Mouse (Mus musculus): ENCODE measurements around the gene Arhgef1. TPM values are rescaled to one million over a fixed set of nuclear protein-coding genes. Genes with fewer than 3 reads are reported as not detected.
"Not testable (repeated sequence)": the region's sequence is repeated elsewhere in the genome, so short reads cannot be mapped to it uniquely, and the experiment has no call there.

Gene Arhgef1
- polyA plus RNA-seq, 1 experiment = 84.4 TPM

GRCm38 (mm10) chr7:24891241-24892124 is 11.2 kb upstream of the Arhgef1 start:
- Histone ChIP-seq H3K36me3 (ENCODE audit: control insufficient read depth, insufficient read depth) (peaks cover 47% of the 10 kb centered on the region), H3K27me3 (ENCODE audit: control insufficient read depth, insufficient read depth, insufficient read length) (no peaks in the 10 kb centered on the region), H3K4me3 (ENCODE audit: insufficient read depth, poor library complexity, severe bottlenecking) (no peak overlapping the region), H3K79me2 (ENCODE audit: control insufficient read depth, insufficient read depth) (peaks cover 29% of the 10 kb centered on the region), H3K79me3 (ENCODE audit: low read depth) (peaks cover 19% of the 10 kb centered on the region), H3ac (ENCODE audit: control insufficient read depth, insufficient read length, low read depth) (no peak overlapping the region)
- no peak for TF ChIP-seq MYOG (IDR thresholded peaks at IDR 0.05; ENCODE audit: control insufficient read depth, extremely low read depth, insufficient read length)
- TF ChIP-seq FOSL1 (IDR thresholded peaks at IDR 0.05; ENCODE audit: insufficient read depth, low read length, poor library complexity, severe bottlenecking) = no peak
- TF ChIP-seq MAX (IDR thresholded peaks at IDR 0.05) = no peak
- TF ChIP-seq CEBPB (IDR thresholded peaks at IDR 0.05; ENCODE audit: low read depth) = no peak
- no peak for TF ChIP-seq CTCF (IDR thresholded peaks at IDR 0.05; ENCODE audit: control insufficient read depth, insufficient read depth, insufficient read length)
- TF ChIP-seq USF1 (IDR thresholded peaks at IDR 0.05; ENCODE audit: low read depth) = no peak
- no peak for TF ChIP-seq MYOD1 (IDR thresholded peaks at IDR 0.05; ENCODE audit: control insufficient read depth, insufficient read length, low read depth)

GRCm38 (mm10) chr7:24892125-24892583 is 10.6 kb upstream of the Arhgef1 start:
- no peak overlapping the region for H3K4me3 ChIP-seq (ENCODE audit: insufficient read depth, poor library complexity, severe bottlenecking)
- H3K36me3 ChIP-seq (ENCODE audit: control insufficient read depth, insufficient read depth) = peaks cover 41% of the 10 kb centered on the region
- no peaks in the 10 kb centered on the region for H3K27me3 ChIP-seq (ENCODE audit: control insufficient read depth, insufficient read depth, insufficient read length)
- no peak overlapping the region for H3ac ChIP-seq (ENCODE audit: control insufficient read depth, insufficient read length, low read depth)
- TF ChIP-seq MYOD1 (IDR thresholded peaks at IDR 0.05; ENCODE audit: control insufficient read depth, insufficient read length, low read depth) = no peak
- TF ChIP-seq CEBPB (IDR thresholded peaks at IDR 0.05; ENCODE audit: low read depth) = no peak
- TF ChIP-seq CTCF (IDR thresholded peaks at IDR 0.05; ENCODE audit: control insufficient read depth, insufficient read depth, insufficient read length) = no peak
- no peak for TF ChIP-seq MAX (IDR thresholded peaks at IDR 0.05)
- TF ChIP-seq USF1 (IDR thresholded peaks at IDR 0.05; ENCODE audit: low read depth) = no peak
- TF ChIP-seq MYOG (IDR thresholded peaks at IDR 0.05; ENCODE audit: control insufficient read depth, extremely low read depth, insufficient read length) = no peak
- TF ChIP-seq FOSL1 (IDR thresholded peaks at IDR 0.05; ENCODE audit: insufficient read depth, low read length, poor library complexity, severe bottlenecking) = no peak
- peaks cover 13% of the 10 kb centered on the region for H3K79me3 ChIP-seq (ENCODE audit: low read depth)
- peaks cover 22% of the 10 kb centered on the region for H3K79me2 ChIP-seq (ENCODE audit: control insufficient read depth, insufficient read depth)

GRCm38 (mm10) chr7:24895749-24896148 is 7.0 kb upstream of the Arhgef1 start:
- H3ac ChIP-seq (ENCODE audit: control insufficient read depth, insufficient read length, low read depth); H3K79me2 ChIP-seq (ENCODE audit: control insufficient read depth, insufficient read depth); H3K36me3 ChIP-seq (ENCODE audit: control insufficient read depth, insufficient read depth); H3K27me3 ChIP-seq (ENCODE audit: control insufficient read depth, insufficient read depth, insufficient read length); H3K4me3 ChIP-seq (ENCODE audit: insufficient read depth, poor library complexity, severe bottlenecking); H3K79me3 ChIP-seq (ENCODE audit: low read depth): not testable (repeated sequence)

- Histone ChIP-seq H3K4me3 (ENCODE audit: insufficient read depth, poor library complexity, severe bottlenecking) (no peak overlapping the region), H3ac (ENCODE audit: control insufficient read depth, insufficient read length, low read depth) (no peak overlapping the region), H3K79me2 (ENCODE audit: control insufficient read depth, insufficient read depth) (no peaks in the 10 kb centered on the region), H3K79me3 (ENCODE audit: low read depth) (no peaks in the 10 kb centered on the region), H3K36me3 (ENCODE audit: control insufficient read depth, insufficient read depth) (peaks cover under 1% of the 10 kb centered on the region), H3K27me3 (ENCODE audit: control insufficient read depth, insufficient read depth, insufficient read length) (no peaks in the 10 kb centered on the region)
- no peak for TF ChIP-seq FOSL1 (IDR thresholded peaks at IDR 0.05; ENCODE audit: insufficient read depth, low read length, poor library complexity, severe bottlenecking)
- no peak for TF ChIP-seq CTCF (IDR thresholded peaks at IDR 0.05; ENCODE audit: control insufficient read depth, insufficient read depth, insufficient read length)
- no peak for TF ChIP-seq MYOG (IDR thresholded peaks at IDR 0.05; ENCODE audit: control insufficient read depth, extremely low read depth, insufficient read length)
- no peak for TF ChIP-seq MAX (IDR thresholded peaks at IDR 0.05)
- TF ChIP-seq USF1 (IDR thresholded peaks at IDR 0.05; ENCODE audit: low read depth) = no peak
- no peak for TF ChIP-seq CEBPB (IDR thresholded peaks at IDR 0.05; ENCODE audit: low read depth)
- TF ChIP-seq MYOD1 (IDR thresholded peaks at IDR 0.05; ENCODE audit: control insufficient read depth, insufficient read length, low read depth) = no peak
These were observed 6.4 kb upstream of the Arhgef1 start for GRCm38 (mm10) chr7:24896269-24896668.

GRCm38 (mm10) chr7:24897224-24897623 is 5.5 kb upstream of the Arhgef1 start, which contains the start of gene Cd79a:
TSS of gene Cd79a (plus strand) at chr7:24897381.
- no peak within 1 kb of the TSS for H3K4me3 ChIP-seq (ENCODE audit: insufficient read depth, poor library complexity, severe bottlenecking)
- H3K36me3 ChIP-seq (ENCODE audit: control insufficient read depth, insufficient read depth) = no peaks in the 10 kb centered on the region
- TF ChIP-seq CEBPB (IDR thresholded peaks at IDR 0.05; ENCODE audit: low read depth) = no peak
- TF ChIP-seq USF1 (IDR thresholded peaks at IDR 0.05; ENCODE audit: low read depth) = no peak
- no peak for TF ChIP-seq MYOD1 (IDR thresholded peaks at IDR 0.05; ENCODE audit: control insufficient read depth, insufficient read length, low read depth)
- no peak for TF ChIP-seq FOSL1 (IDR thresholded peaks at IDR 0.05; ENCODE audit: insufficient read depth, low read length, poor library complexity, severe bottlenecking)
- no peak for TF ChIP-seq MAX (IDR thresholded peaks at IDR 0.05)
- TF ChIP-seq MYOG (IDR thresholded peaks at IDR 0.05; ENCODE audit: control insufficient read depth, extremely low read depth, insufficient read length) = no peak
- TF ChIP-seq CTCF (IDR thresholded peaks at IDR 0.05; ENCODE audit: control insufficient read depth, insufficient read depth, insufficient read length) = no peak
- H3K27me3 ChIP-seq (ENCODE audit: control insufficient read depth, insufficient read depth, insufficient read length) = no peaks in the 10 kb centered on the region
- no peaks in the 10 kb centered on the region for H3K79me2 ChIP-seq (ENCODE audit: control insufficient read depth, insufficient read depth)
- H3K79me3 ChIP-seq (ENCODE audit: low read depth) = no peaks in the 10 kb centered on the region
- H3ac ChIP-seq (ENCODE audit: control insufficient read depth, insufficient read length, low read depth) = no peak within 1 kb of the TSS
